8 mouse cellular contexts compared by ENCODE assay signal in genomic region chrX:20688615-20689014, GRCm38 (mm10). TPM values are rescaled to one million over a fixed set of nuclear protein-coding genes. Genes with fewer than 3 reads are reported as not detected.
DNase-seq lines count a peak whose midpoint lies in the region; ATAC-seq and TF ChIP-seq lines count a peak whose summit lies in the region.

No protein-coding gene starts in this region.

- peak overlapping the region; percentile 97 for H3K9ac ChIP-seq in MEL (ENCODE audit: control insufficient read depth, low read depth, low read length, poor library complexity, severe bottlenecking)
- peak overlapping the region; percentile 80 for H3K9ac ChIP-seq in forebrain, postnatal 0 days
- peak overlapping the region; percentile 90 for H3K9ac ChIP-seq in lung, embryonic 14.5 days

- H3K4me3 ChIP-seq in MEL (ENCODE audit: control insufficient read depth in 1 of 2, insufficient read depth in 1 of 2, low read depth in 2 of 2, low read length in 2 of 2) = peak overlapping the region; percentile 62 to 90
- peak overlapping the region; percentile 83 for H3K4me3 ChIP-seq in cerebellum, adult 2 months (replicated peaks; ENCODE audit: insufficient read depth, low read depth, low read length)
- peak overlapping the region; percentile 60 for H3K4me3 ChIP-seq in forebrain, postnatal 0 days (ENCODE audit: low read depth, low read length)
- H3K4me3 ChIP-seq in lung, embryonic 14.5 days (ENCODE audit: low read depth, low read length) = peak overlapping the region; percentile 65
- peak overlapping the region; percentile 59 for H3K4me3 ChIP-seq in olfactory bulb, adult 2 months (ENCODE audit: insufficient read depth, low read depth, low read length)

- H3K27ac ChIP-seq in MEL (ENCODE audit: control insufficient read depth, low read depth, low read length) = peak overlapping the region; percentile 73
- peak overlapping the region; percentile 82 for H3K27ac ChIP-seq in cerebellum, adult 2 months (ENCODE audit: insufficient read depth, low read length)
- peak overlapping the region; percentile 94 for H3K27ac ChIP-seq in forebrain, postnatal 0 days (ENCODE audit: low read depth, low read length)
- peak overlapping the region; percentile 96 for H3K27ac ChIP-seq in lung, embryonic 14.5 days (ENCODE audit: low read depth)
- no peak overlapping the region for H3K27ac ChIP-seq in olfactory bulb, adult 2 months (ENCODE audit: insufficient read depth, low read depth, low read length)

- intact Hi-C loops in heart, postnatal 36 days (cut with DNase I) = loop anchor here (2.0 to 10.0 kb wide), 3 partner anchors 14 to 166 kb away; partner anchors contain the start of gene Usp11

- TF ChIP-seq RAD21 in MEL (IDR thresholded peaks at IDR 0.05; ENCODE audit: low read depth, low read length) = no peak

- ATAC-seq in forebrain, postnatal 0 days = peak; percentile 36
- peak; percentile 29 for ATAC-seq in lung, embryonic 14.5 days (ENCODE audit: insufficient read depth)

- TF ChIP-seq POLR2A in MEL (IDR thresholded peaks at IDR 0.05; ENCODE audit: control insufficient read depth in 1 of 2, insufficient read depth in 1 of 2, low read depth in 1 of 2, low read length in 2 of 2, poor library complexity in 1 of 2) = no peak
- no peak for TF ChIP-seq POLR2A in cerebellum, adult 2 months (IDR thresholded peaks at IDR 0.05; ENCODE audit: borderline replicate concordance, insufficient read depth, low read length)
- no peak; the same call in 1 of the 2 replicates for TF ChIP-seq POLR2A in olfactory bulb, adult 2 months (IDR thresholded peaks at IDR 0.05; ENCODE audit: insufficient read depth, low read depth, low read length)

- 6% methylated on average over 32 of the region's 35 CpGs for WGBS in cerebellum, adult 2 months
- 28% methylated on average over 24 of the region's 35 CpGs for WGBS in forebrain, postnatal 0 days
- WGBS in lung, embryonic 14.5 days = 12% methylated on average over 18 of the region's 35 CpGs
- 26% methylated on average over 34 of the region's 35 CpGs for WGBS in olfactory bulb, adult 2 months

- TF ChIP-seq CTCF in MEL (IDR thresholded peaks at IDR 0.05 in 2 of 3, conservative IDR thresholded peaks at IDR 0.05 in 1 of 3; ENCODE audit: control insufficient read depth in 1 of 3, insufficient read depth in 1 of 3, low read depth in 2 of 3, low read length in 3 of 3, poor library complexity in 1 of 3, severe bottlenecking in 1 of 3) = peak in 2 of 3 experiments; percentile 18 to 46; a peak in 4 of 6 replicates
- no peak for TF ChIP-seq CTCF in cerebellum, adult 2 months (IDR thresholded peaks at IDR 0.05; ENCODE audit: borderline replicate concordance, insufficient read depth, low read depth, low read length)
- peak; percentile 39 for TF ChIP-seq CTCF in forebrain, postnatal 0 days (IDR thresholded peaks at IDR 0.05; ENCODE audit: low read depth)
- no peak for TF ChIP-seq CTCF in lung, embryonic 14.5 days (IDR thresholded peaks at IDR 0.05; ENCODE audit: low read depth)
- TF ChIP-seq CTCF in olfactory bulb, adult 2 months (IDR thresholded peaks at IDR 0.05; ENCODE audit: insufficient read depth, low read depth, low read length) = no peak

- peak; percentile 59 for DNase-seq in MEL (ENCODE audit: low read depth, low spot score)
- DNase-seq in cerebellum, adult 2 months = peak; percentile 69 to 70
- DNase-seq in forebrain, postnatal 0 days = peak; percentile 46
- peak; percentile 54 to 63 for DNase-seq in heart, postnatal 36 days
- peak; percentile 12 to 29 for DNase-seq in layer of hippocampus, adult 8-10 months (ENCODE audit: low spot score in 2 of 2)
- DNase-seq in lung, embryonic 14.5 days = peak; percentile 70
- DNase-seq in thymus, postnatal 10 days (ENCODE audit: low spot score in 2 of 2) = peak; percentile 46 to 57

- H3K36me3 ChIP-seq in MEL (ENCODE audit: control insufficient read depth in 1 of 2, insufficient read depth in 2 of 2, low read length in 2 of 2) = peaks cover 2 to 22% of the 10 kb centered on the region in 2 experiments; a peak in 3 of 4 replicates
- H3K36me3 ChIP-seq in forebrain, postnatal 0 days (ENCODE audit: insufficient read depth) = 0 out of 2 replicates have a peak, but pooled peaks cover 3% of the 10 kb centered on the region
- H3K36me3 ChIP-seq in lung, embryonic 14.5 days (ENCODE audit: insufficient read depth) = peaks cover 6% of the 10 kb centered on the region; the same call in 1 of the 2 replicates

- peaks cover 27% of the 10 kb centered on the region for H3K79me2 ChIP-seq in MEL (ENCODE audit: control insufficient read depth, insufficient read depth, low read length, poor library complexity)

- no peaks in the 10 kb centered on the region for H3K27me3 ChIP-seq in MEL (ENCODE audit: control insufficient read depth in 1 of 2, insufficient read depth in 2 of 2, low read length in 2 of 2)
- no peaks in the 10 kb centered on the region for H3K27me3 ChIP-seq in cerebellum, adult 2 months (ENCODE audit: control insufficient read depth, insufficient read depth, low read length)
- H3K27me3 ChIP-seq in forebrain, postnatal 0 days (ENCODE audit: insufficient read depth, low read length) = no peaks in the 10 kb centered on the region
- no peaks in the 10 kb centered on the region for H3K27me3 ChIP-seq in lung, embryonic 14.5 days (ENCODE audit: insufficient read depth, low read length)

- peak overlapping the region; percentile 57 for H3K4me2 ChIP-seq in forebrain, postnatal 0 days (ENCODE audit: low read depth)
- H3K4me2 ChIP-seq in lung, embryonic 14.5 days = peak overlapping the region; percentile 72

- H3K4me1 ChIP-seq in MEL (ENCODE audit: control insufficient read depth in 1 of 2, insufficient read depth in 2 of 2, low read length in 2 of 2) = peaks cover 8 to 16% of the 10 kb centered on the region in 2 experiments
- H3K4me1 ChIP-seq in cerebellum, adult 2 months (ENCODE audit: control insufficient read depth, insufficient read depth, low read length) = peaks cover 3% of the 10 kb centered on the region; the same call in 1 of the 2 replicates
- 0 out of 2 replicates have a peak, but pooled peaks cover 2% of the 10 kb centered on the region for H3K4me1 ChIP-seq in forebrain, postnatal 0 days (ENCODE audit: insufficient read depth)
- no peaks in the 10 kb centered on the region for H3K4me1 ChIP-seq in lung, embryonic 14.5 days (ENCODE audit: insufficient read depth)
- no peaks in the 10 kb centered on the region for H3K4me1 ChIP-seq in olfactory bulb, adult 2 months (ENCODE audit: control insufficient read depth, insufficient read depth, low read length)

- no peaks in the 10 kb centered on the region for H3K9me3 ChIP-seq in MEL (replicated peaks; ENCODE audit: insufficient read depth, low read length)
- H3K9me3 ChIP-seq in forebrain, postnatal 0 days (ENCODE audit: low read length) = no peaks in the 10 kb centered on the region
- H3K9me3 ChIP-seq in lung, embryonic 14.5 days (ENCODE audit: low read depth, low read length) = no peaks in the 10 kb centered on the region

- TF ChIP-seq EP300 in MEL (IDR thresholded peaks at IDR 0.05; ENCODE audit: low read depth in 1 of 2, low read length in 2 of 2) = no peak

TF ChIP-seq in MEL, 35 proteins besides CTCF, POLR2A, EP300 and RAD21 (continues in another document):
- TF ChIP-seq KAT2A (conservative IDR thresholded peaks at IDR 0.05; ENCODE audit: low read depth, low read length) (no peak), TBP (IDR thresholded peaks at IDR 0.05; ENCODE audit: low read depth, low read length) (no peak), TCF12 (IDR thresholded peaks at IDR 0.05; ENCODE audit: low read depth, low read length) (no peak), MYC (IDR thresholded peaks at IDR 0.05; ENCODE audit: low read depth, low read length) (no peak), CHD2 (IDR thresholded peaks at IDR 0.05; ENCODE audit: low read length) (no peak), MAFK (IDR thresholded peaks at IDR 0.05; ENCODE audit: borderline replicate concordance, low read depth, low read length) (no peak)

RNA-seq across cellular contexts. Expression of gene Cdk16, which starts 0.9 kb away (rescaled TPM):
- total RNA-seq in MEL (2012; rRNA removed) = 31.9 and 36.6 TPM in 2 replicates
- polyA plus RNA-seq in MEL (2012; ENCODE audit: insufficient read depth in 1 of 2, insufficient read length in 2 of 2, low read depth in 1 of 2, low replicate concordance in 2 of 2, missing spikeins in 1 of 2) = 100 to 1,000 TPM in 1 of 2 experiments, not detected in 1; 136 TPM
- polyA plus RNA-seq in cerebellum, adult 2 months (2012; rRNA removed) = 579 and 612 TPM in 2 replicates
- 160 and 194 TPM in 2 replicates for total RNA-seq in forebrain, postnatal 0 days (2014; rRNA removed)
- 149 and 160 TPM in 2 replicates for polyA plus RNA-seq in forebrain, postnatal 0 days (2015; fragmentation: Nextera tagmentation; extraction: Ambion mirVana)
- total RNA-seq in heart, postnatal 36 days (2021) = 100 to 1,000 TPM; 128 to 142 TPM
- total RNA-seq in layer of hippocampus, adult 8-10 months (2022) = 100 to 1,000 TPM; 185 to 215 (median 189) TPM
- 92.8 and 96.6 TPM in 2 replicates for polyA plus RNA-seq in lung, embryonic 14.5 days (2014; fragmentation: Nextera tagmentation; extraction: Ambion mirVana)
- polyA plus RNA-seq in olfactory bulb, adult 2 months (2012; ENCODE audit: insufficient read depth, insufficient read length, low replicate concordance, missing spikeins) = 144 and 846 TPM in 2 replicates

RNA-seq across cellular contexts. Expression of gene Usp11, which starts 15.1 kb away (rescaled TPM):
- 13.8 and 17.8 TPM in 2 replicates for total RNA-seq in MEL (2012; rRNA removed)
- 10 to 100 TPM in 1 of 2 experiments, not detected in 1; 34.4 TPM for polyA plus RNA-seq in MEL (2012; ENCODE audit: insufficient read depth in 1 of 2, insufficient read length in 2 of 2, low read depth in 1 of 2, low replicate concordance in 2 of 2, missing spikeins in 1 of 2)
- 66.2 and 69.0 TPM in 2 replicates for polyA plus RNA-seq in cerebellum, adult 2 months (2012; rRNA removed)
- total RNA-seq in forebrain, postnatal 0 days (2014; rRNA removed) = 73.7 and 101 TPM in 2 replicates
- 47.6 and 63.8 TPM in 2 replicates for polyA plus RNA-seq in forebrain, postnatal 0 days (2015; fragmentation: Nextera tagmentation; extraction: Ambion mirVana)
- 1 to 10 TPM; 4.3 to 7.9 TPM for total RNA-seq in heart, postnatal 36 days (2021)
- total RNA-seq in layer of hippocampus, adult 8-10 months (2022) = 100 to 1,000 TPM; 111 to 139 (median 126) TPM
- polyA plus RNA-seq in lung, embryonic 14.5 days (2014; fragmentation: Nextera tagmentation; extraction: Ambion mirVana) = 38.2 and 39.9 TPM in 2 replicates
- polyA plus RNA-seq in olfactory bulb, adult 2 months (2012; ENCODE audit: insufficient read depth, insufficient read length, low replicate concordance, missing spikeins) = not detected in 2 replicates

RNA-seq across cellular contexts. Expression of gene Uba1, which starts 30.5 kb away (rescaled TPM):
- 269 and 295 TPM in 2 replicates for total RNA-seq in MEL (2012; rRNA removed)
- 100 to 1,000 TPM; 530 to 704 TPM for polyA plus RNA-seq in MEL (2012; ENCODE audit: insufficient read depth in 1 of 2, insufficient read length in 2 of 2, low read depth in 1 of 2, low replicate concordance in 2 of 2, missing spikeins in 1 of 2)
- 288 and 301 TPM in 2 replicates for polyA plus RNA-seq in cerebellum, adult 2 months (2012; rRNA removed)
- 489 and 559 TPM in 2 replicates for total RNA-seq in forebrain, postnatal 0 days (2014; rRNA removed)
- polyA plus RNA-seq in forebrain, postnatal 0 days (2015; fragmentation: Nextera tagmentation; extraction: Ambion mirVana) = 278 and 300 TPM in 2 replicates
- 100 to 1,000 TPM; 220 to 228 TPM for total RNA-seq in heart, postnatal 36 days (2021)
- total RNA-seq in layer of hippocampus, adult 8-10 months (2022) = 100 to 1,000 TPM; 362 to 415 (median 372) TPM
- polyA plus RNA-seq in lung, embryonic 14.5 days (2014; fragmentation: Nextera tagmentation; extraction: Ambion mirVana) = 200 and 202 TPM in 2 replicates
- polyA plus RNA-seq in olfactory bulb, adult 2 months (2012; ENCODE audit: insufficient read depth, insufficient read length, low replicate concordance, missing spikeins) = 422 TPM in 1 of 2 replicates, not detected in the other

Comparison
In these comparisons a context has a peak if more than half of its experiments do, and no peak if none do; other contexts are left out.
1. CTCF ChIP-seq: peak in MEL (2 of 3) and forebrain, postnatal 0 days (single experiment); none in cerebellum, adult 2 months (single experiment), lung, embryonic 14.5 days (single experiment) and olfactory bulb, adult 2 months (single experiment).
2. Peak in every context shown above with its lines, with median percentiles within 50 percentile points of each other: DNase-seq, H3K4me3 ChIP-seq and H3K9ac ChIP-seq.